Mouse (Mus musculus) C2C12 (cell line): ENCODE results near the gene Acadl.

Experiments used
- CTCF ChIP-seq: IDR thresholded peaks from one replicate; pipeline ENCODE4 v1.5.1; 2011; ENCODE audit not compliant: control insufficient read depth, insufficient read depth, insufficient read length
- MYOG ChIP-seq: IDR thresholded peaks from one replicate; pipeline ENCODE4 v1.6.1; 2011; ENCODE audit not compliant: control insufficient read depth, insufficient read length; ENCODE audit errors: extremely low read depth

GRCm38 (mm10) chr1:66841510-66841909, 21.6 kb downstream of the Acadl start:
- TF ChIP-seq MYOG (no peak), CTCF (no peak)
